Mouse (Mus musculus): ENCODE measurements at regions not wholly inside any gene's neighbourhood (a gene's known extent, or its start where the extent isn't known, plus 50 kb on each side); places are given as distances from the start of the nearest gene placed in this dataset.

- Histone ChIP-seq H3K4me3 (ENCODE audit: low read depth, low read length) (no peak overlapping the region), H3K27me3 (replicated peaks; ENCODE audit: control insufficient read depth, insufficient read depth, low read length) (no peaks in the 10 kb centered on the region), H3K4me2 (replicated peaks; ENCODE audit: low read depth) (no peak overlapping the region), H3K9me3 (ENCODE audit: control insufficient read depth) (no peaks in the 10 kb centered on the region), H3K9ac (ENCODE audit: low read depth, low read length) (no peak overlapping the region), H3K27ac (ENCODE audit: low read depth, low read length) (no peak overlapping the region), H3K4me1 (replicated peaks; ENCODE audit: control insufficient read depth, insufficient read depth, low read length) (no peaks in the 10 kb centered on the region), H3K36me3 (ENCODE audit: control insufficient read depth, insufficient read depth) (no peaks in the 10 kb centered on the region)
- 61% methylated on average over 5 of the region's 5 CpGs for WGBS
- TF ChIP-seq CTCF (IDR thresholded peaks at IDR 0.05; ENCODE audit: low read depth), result no peak
- ATAC-seq, result no peak
Observed at GRCm38 (mm10) chr10:109607121-109607520, 596.3 kb upstream of the Syt1 start.

GRCm38 (mm10) chr10:109603241-109603640, 592.5 kb upstream of the Syt1 start:
- H3K4me3 ChIP-seq (ENCODE audit: low read depth, low read length), result no peak overlapping the region
- TF ChIP-seq CTCF (IDR thresholded peaks at IDR 0.05; ENCODE audit: low read depth), result no peak
- H3K36me3 ChIP-seq (ENCODE audit: control insufficient read depth, insufficient read depth), result no peaks in the 10 kb centered on the region
- H3K4me1 ChIP-seq (replicated peaks; ENCODE audit: control insufficient read depth, insufficient read depth, low read length), result no peaks in the 10 kb centered on the region
- no peaks in the 10 kb centered on the region for H3K27me3 ChIP-seq (replicated peaks; ENCODE audit: control insufficient read depth, insufficient read depth, low read length)
- ATAC-seq, result no peak
- no peaks in the 10 kb centered on the region for H3K9me3 ChIP-seq (ENCODE audit: control insufficient read depth)
- no peak overlapping the region for H3K9ac ChIP-seq (ENCODE audit: low read depth, low read length)
- no peak overlapping the region for H3K4me2 ChIP-seq (replicated peaks; ENCODE audit: low read depth)
- no peak overlapping the region for H3K27ac ChIP-seq (ENCODE audit: low read depth, low read length)
- WGBS, result 81% methylated on average over 3 of the region's 3 CpGs

- Histone ChIP-seq H3K36me3 (ENCODE audit: control insufficient read depth, insufficient read depth) (no peaks in the 10 kb centered on the region), H3K4me2 (replicated peaks; ENCODE audit: low read depth) (no peak overlapping the region), H3K4me1 (replicated peaks; ENCODE audit: control insufficient read depth, insufficient read depth, low read length) (no peaks in the 10 kb centered on the region), H3K27ac (ENCODE audit: low read depth, low read length) (no peak overlapping the region), H3K9ac (ENCODE audit: low read depth, low read length) (no peak overlapping the region), H3K9me3 (ENCODE audit: control insufficient read depth) (no peaks in the 10 kb centered on the region), H3K4me3 (ENCODE audit: low read depth, low read length) (no peak overlapping the region), H3K27me3 (replicated peaks; ENCODE audit: control insufficient read depth, insufficient read depth, low read length) (no peaks in the 10 kb centered on the region)
- WGBS, result 79% methylated on average over 3 of the region's 3 CpGs
- TF ChIP-seq CTCF (IDR thresholded peaks at IDR 0.05; ENCODE audit: low read depth), result no peak
- no peak for ATAC-seq
Observed at GRCm38 (mm10) chr10:109598604-109599003, 587.8 kb upstream of the Syt1 start.

- Histone ChIP-seq H3K4me3 (ENCODE audit: low read depth, low read length) (no peak overlapping the region), H3K36me3 (ENCODE audit: control insufficient read depth, insufficient read depth) (no peaks in the 10 kb centered on the region), H3K27ac (ENCODE audit: low read depth, low read length) (no peak overlapping the region), H3K4me1 (replicated peaks; ENCODE audit: control insufficient read depth, insufficient read depth, low read length) (no peaks in the 10 kb centered on the region), H3K4me2 (replicated peaks; ENCODE audit: low read depth) (no peak overlapping the region), H3K9ac (ENCODE audit: low read depth, low read length) (no peak overlapping the region), H3K9me3 (ENCODE audit: control insufficient read depth) (no peaks in the 10 kb centered on the region), H3K27me3 (replicated peaks; ENCODE audit: control insufficient read depth, insufficient read depth, low read length) (no peaks in the 10 kb centered on the region)
- ATAC-seq, result no peak
- no peak for TF ChIP-seq CTCF (IDR thresholded peaks at IDR 0.05; ENCODE audit: low read depth)
- 92% methylated on average over 4 of the region's 4 CpGs for WGBS
Observed at GRCm38 (mm10) chr10:109573200-109573599, 562.4 kb upstream of the Syt1 start.

- no peaks in the 10 kb centered on the region for H3K4me1 ChIP-seq (replicated peaks; ENCODE audit: control insufficient read depth, insufficient read depth, low read length)
- no peak overlapping the region for H3K4me3 ChIP-seq (ENCODE audit: low read depth, low read length)
- H3K36me3 ChIP-seq (ENCODE audit: control insufficient read depth, insufficient read depth), result no peaks in the 10 kb centered on the region
- no peak overlapping the region for H3K4me2 ChIP-seq (replicated peaks; ENCODE audit: low read depth)
- H3K9ac ChIP-seq (ENCODE audit: low read depth, low read length), result no peak overlapping the region
- WGBS, result 84% methylated on average over 2 of the region's 2 CpGs
- no peaks in the 10 kb centered on the region for H3K9me3 ChIP-seq (ENCODE audit: control insufficient read depth)
- no peak overlapping the region for H3K27ac ChIP-seq (ENCODE audit: low read depth, low read length)
- H3K27me3 ChIP-seq (replicated peaks; ENCODE audit: control insufficient read depth, insufficient read depth, low read length), result no peaks in the 10 kb centered on the region
- no peak for ATAC-seq
- TF ChIP-seq CTCF (IDR thresholded peaks at IDR 0.05; ENCODE audit: low read depth), result no peak
Observed at GRCm38 (mm10) chr10:109569798-109570197, 559.0 kb upstream of the Syt1 start.

GRCm38 (mm10) chr10:109566675-109567074, 555.9 kb upstream of the Syt1 start:
- Histone ChIP-seq H3K27ac (ENCODE audit: low read depth, low read length) (no peak overlapping the region), H3K36me3 (ENCODE audit: control insufficient read depth, insufficient read depth) (no peaks in the 10 kb centered on the region), H3K4me1 (replicated peaks; ENCODE audit: control insufficient read depth, insufficient read depth, low read length) (no peaks in the 10 kb centered on the region), H3K4me2 (replicated peaks; ENCODE audit: low read depth) (no peak overlapping the region), H3K9me3 (ENCODE audit: control insufficient read depth) (no peaks in the 10 kb centered on the region), H3K4me3 (ENCODE audit: low read depth, low read length) (no peak overlapping the region), H3K27me3 (replicated peaks; ENCODE audit: control insufficient read depth, insufficient read depth, low read length) (no peaks in the 10 kb centered on the region), H3K9ac (ENCODE audit: low read depth, low read length) (no peak overlapping the region)
- 64% methylated on average over 2 of the region's 2 CpGs for WGBS
- ATAC-seq, result no peak
- no peak for TF ChIP-seq CTCF (IDR thresholded peaks at IDR 0.05; ENCODE audit: low read depth)

- Histone ChIP-seq H3K4me3 (ENCODE audit: low read depth, low read length) (no peak overlapping the region), H3K9me3 (ENCODE audit: control insufficient read depth) (no peaks in the 10 kb centered on the region), H3K9ac (ENCODE audit: low read depth, low read length) (no peak overlapping the region), H3K36me3 (ENCODE audit: control insufficient read depth, insufficient read depth) (no peaks in the 10 kb centered on the region), H3K27ac (ENCODE audit: low read depth, low read length) (no peak overlapping the region), H3K4me1 (replicated peaks; ENCODE audit: control insufficient read depth, insufficient read depth, low read length) (no peaks in the 10 kb centered on the region), H3K4me2 (replicated peaks; ENCODE audit: low read depth) (no peak overlapping the region), H3K27me3 (replicated peaks; ENCODE audit: control insufficient read depth, insufficient read depth, low read length) (no peaks in the 10 kb centered on the region)
- ATAC-seq, result no peak
- 76% methylated on average over 2 of the region's 2 CpGs for WGBS
- TF ChIP-seq CTCF (IDR thresholded peaks at IDR 0.05; ENCODE audit: low read depth), result no peak
Observed at GRCm38 (mm10) chr10:109561638-109562037, 550.9 kb upstream of the Syt1 start.
